Mouse (Mus musculus): ENCODE data around the gene Sirpa. TPM values are rescaled to one million over a fixed set of nuclear protein-coding genes. Genes with fewer than 3 reads are reported as not detected.

Gene Sirpa
- polyA plus RNA-seq, 1 experiment from 2014 or later = 26.9 TPM

- DNase-seq (no peak), ATAC-seq (no peak)
- no peak for TF ChIP-seq EP300 (IDR thresholded peaks at IDR 0.05; ENCODE audit: low read depth)
- no peak for TF ChIP-seq CTCF (IDR thresholded peaks at IDR 0.05; ENCODE audit: low read depth)
- no peaks in the 10 kb centered on the region for H3K27me3 ChIP-seq (ENCODE audit: insufficient read depth, low read length)
- no peak overlapping the region for H3K4me3 ChIP-seq (ENCODE audit: low read depth, low read length)
- no peaks in the 10 kb centered on the region for H3K4me1 ChIP-seq (ENCODE audit: insufficient read depth)
- H3K36me3 ChIP-seq (replicated peaks; ENCODE audit: insufficient read depth, low read length) = no peaks in the 10 kb centered on the region
- H3K4me2 ChIP-seq (ENCODE audit: low read depth, low read length) = no peak overlapping the region
- WGBS (ENCODE audit: insufficient replicate concordance) = 78% methylated on average over 4 of the region's 4 CpGs
- no peak overlapping the region for H3K9ac ChIP-seq (replicated peaks)
- H3K9me3 ChIP-seq (ENCODE audit: low read length) = no peaks in the 10 kb centered on the region
- no peak overlapping the region for H3K27ac ChIP-seq (ENCODE audit: low read depth)
These were observed 61.8 kb downstream of the Sirpa start for GRCm38 (mm10) chr2:129654233-129654950.

DNA sequence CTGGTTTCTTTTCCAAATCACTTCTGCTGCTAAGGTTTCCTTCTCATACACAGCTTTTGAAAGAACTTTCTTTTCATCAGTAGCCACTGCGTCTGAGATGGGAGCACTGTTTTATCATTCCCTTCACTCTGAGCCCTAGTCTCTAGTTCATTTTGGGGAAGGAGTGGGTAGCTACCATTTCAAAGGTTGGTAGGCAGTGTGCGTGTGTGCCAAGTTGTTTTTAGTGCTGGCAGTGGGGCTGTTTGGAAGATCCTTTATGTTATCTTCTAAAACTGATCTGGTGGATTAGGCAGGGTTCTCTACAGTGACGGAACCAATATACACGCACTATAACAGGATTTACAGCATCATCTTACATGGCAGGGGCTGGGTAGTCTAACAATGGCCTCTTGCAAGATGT is 62.4 kb downstream of the Sirpa start:
- DNase-seq (no peak), ATAC-seq (no peak)
- Histone ChIP-seq H3K4me2 (ENCODE audit: low read depth, low read length) (no peak overlapping the region), H3K27me3 (ENCODE audit: insufficient read depth, low read length) (no peaks in the 10 kb centered on the region), H3K4me3 (ENCODE audit: low read depth, low read length) (no peak overlapping the region), H3K9me3 (ENCODE audit: low read length) (no peaks in the 10 kb centered on the region), H3K9ac (replicated peaks) (no peak overlapping the region), H3K27ac (ENCODE audit: low read depth) (no peak overlapping the region), H3K36me3 (replicated peaks; ENCODE audit: insufficient read depth, low read length) (no peaks in the 10 kb centered on the region), H3K4me1 (ENCODE audit: insufficient read depth) (no peaks in the 10 kb centered on the region)
- no peak for TF ChIP-seq EP300 (IDR thresholded peaks at IDR 0.05; ENCODE audit: low read depth)
- TF ChIP-seq CTCF (IDR thresholded peaks at IDR 0.05; ENCODE audit: low read depth) = no peak
- 83% methylated on average over 4 of the region's 4 CpGs for WGBS (ENCODE audit: insufficient replicate concordance)

GRCm38 (mm10) chr2:129658796-129659195 is 66.2 kb downstream of the Sirpa start:
- ATAC-seq (no peak), DNase-seq (no peak)
- H3K4me1 ChIP-seq (ENCODE audit: insufficient read depth) = no peaks in the 10 kb centered on the region
- no peak overlapping the region for H3K4me3 ChIP-seq (ENCODE audit: low read depth, low read length)
- no peak for TF ChIP-seq EP300 (IDR thresholded peaks at IDR 0.05; ENCODE audit: low read depth)
- no peak for TF ChIP-seq CTCF (IDR thresholded peaks at IDR 0.05; ENCODE audit: low read depth)
- no peaks in the 10 kb centered on the region for H3K9me3 ChIP-seq (ENCODE audit: low read length)
- 85% methylated on average over 4 of the region's 4 CpGs for WGBS (ENCODE audit: insufficient replicate concordance)
- H3K27ac ChIP-seq (ENCODE audit: low read depth) = no peak overlapping the region
- no peaks in the 10 kb centered on the region for H3K27me3 ChIP-seq (ENCODE audit: insufficient read depth, low read length)
- no peaks in the 10 kb centered on the region for H3K36me3 ChIP-seq (replicated peaks; ENCODE audit: insufficient read depth, low read length)
- no peak overlapping the region for H3K4me2 ChIP-seq (ENCODE audit: low read depth, low read length)
- H3K9ac ChIP-seq (replicated peaks) = no peak overlapping the region

GRCm38 (mm10) chr2:129660020-129660419 is 67.4 kb downstream of the Sirpa start:
- TF ChIP-seq EP300 (IDR thresholded peaks at IDR 0.05; ENCODE audit: low read depth) (no peak), CTCF (IDR thresholded peaks at IDR 0.05; ENCODE audit: low read depth) (peak; percentile 17)
- no peak overlapping the region for H3K4me3 ChIP-seq (ENCODE audit: low read depth, low read length)
- DNase-seq (no peak), ATAC-seq (no peak)
- H3K4me1 ChIP-seq (ENCODE audit: insufficient read depth) = no peaks in the 10 kb centered on the region
- 54% methylated on average over 6 of the region's 6 CpGs for WGBS (ENCODE audit: insufficient replicate concordance)
- no peak overlapping the region for H3K4me2 ChIP-seq (ENCODE audit: low read depth, low read length)
- no peak overlapping the region for H3K27ac ChIP-seq (ENCODE audit: low read depth)
- no peak overlapping the region for H3K9ac ChIP-seq (replicated peaks)
- no peaks in the 10 kb centered on the region for H3K27me3 ChIP-seq (ENCODE audit: insufficient read depth, low read length)
- H3K36me3 ChIP-seq (replicated peaks; ENCODE audit: insufficient read depth, low read length) = no peaks in the 10 kb centered on the region
- H3K9me3 ChIP-seq (ENCODE audit: low read length) = no peaks in the 10 kb centered on the region

GRCm38 (mm10) chr2:129662484-129662883 is 69.8 kb downstream of the Sirpa start:
- no peak overlapping the region for H3K4me3 ChIP-seq (ENCODE audit: low read depth, low read length)
- no peaks in the 10 kb centered on the region for H3K4me1 ChIP-seq (ENCODE audit: insufficient read depth)
- H3K36me3 ChIP-seq (replicated peaks; ENCODE audit: insufficient read depth, low read length) = no peaks in the 10 kb centered on the region
- no peaks in the 10 kb centered on the region for H3K27me3 ChIP-seq (ENCODE audit: insufficient read depth, low read length)
- no peak for TF ChIP-seq CTCF (IDR thresholded peaks at IDR 0.05; ENCODE audit: low read depth)
- no peak for TF ChIP-seq EP300 (IDR thresholded peaks at IDR 0.05; ENCODE audit: low read depth)
- H3K4me2 ChIP-seq (ENCODE audit: low read depth, low read length) = no peak overlapping the region
- DNase-seq = no peak
- no peak for ATAC-seq
- no peak overlapping the region for H3K27ac ChIP-seq (ENCODE audit: low read depth)
- WGBS (ENCODE audit: insufficient replicate concordance) = 57% methylated on average over 4 of the region's 4 CpGs
- no peaks in the 10 kb centered on the region for H3K9me3 ChIP-seq (ENCODE audit: low read length)
- no peak overlapping the region for H3K9ac ChIP-seq (replicated peaks)

- no peaks in the 10 kb centered on the region for H3K4me1 ChIP-seq (ENCODE audit: insufficient read depth)
- no peak overlapping the region for H3K27ac ChIP-seq (ENCODE audit: low read depth)
- H3K36me3 ChIP-seq (replicated peaks; ENCODE audit: insufficient read depth, low read length) = no peaks in the 10 kb centered on the region
- no peak overlapping the region for H3K4me2 ChIP-seq (ENCODE audit: low read depth, low read length)
- DNase-seq = no peak
- no peak for ATAC-seq
- no peak overlapping the region for H3K9ac ChIP-seq (replicated peaks)
- no peaks in the 10 kb centered on the region for H3K9me3 ChIP-seq (ENCODE audit: low read length)
- TF ChIP-seq EP300 (IDR thresholded peaks at IDR 0.05; ENCODE audit: low read depth) (no peak), CTCF (IDR thresholded peaks at IDR 0.05; ENCODE audit: low read depth) (no peak)
- H3K4me3 ChIP-seq (ENCODE audit: low read depth, low read length) = no peak overlapping the region
- 73% methylated on average over 4 of the region's 4 CpGs for WGBS (ENCODE audit: insufficient replicate concordance)
- no peaks in the 10 kb centered on the region for H3K27me3 ChIP-seq (ENCODE audit: insufficient read depth, low read length)
These were observed 79.3 kb downstream of the Sirpa start for GRCm38 (mm10) chr2:129671911-129672310.

All from liver, postnatal 0 days (tissue).